Mouse (Mus musculus) embryonic fibroblast, embryonic 13.5 days (primary cell): ENCODE measurements around the gene Sdccag8. TPM values are rescaled to one million over a fixed set of nuclear protein-coding genes. Genes with fewer than 3 reads are reported as not detected.
A peak's percentile ranks its signal among the peaks of the same experiment; 100 is the strongest.

Experiments used
- H3K27ac ChIP-seq: 2 replicates; pipeline ENCODE4 v1.5.1; 2012; ENCODE audit warnings: low read length, control low read depth, inconsistent platforms; ENCODE audit not compliant: insufficient read depth
- H3K4me1 ChIP-seq: 2 replicates; pipeline ENCODE4 v1.6.1; 2011; ENCODE audit warnings: low read length; ENCODE audit not compliant: control insufficient read depth, insufficient read depth
- H3K4me3 ChIP-seq: 2 replicates; pipeline ENCODE4 v1.5.1; 2011; ENCODE audit warnings: mild to moderate bottlenecking, control low read depth, low read length; ENCODE audit not compliant: insufficient read depth
- CTCF ChIP-seq: IDR thresholded peaks from 2 replicates; pipeline ENCODE4 v1.5.1; 2011; ENCODE audit warnings: mild to moderate bottlenecking, control low read depth, low read length, moderate library complexity, borderline replicate concordance; ENCODE audit not compliant: insufficient read depth
- POLR2A ChIP-seq: IDR thresholded peaks from 2 replicates; pipeline ENCODE4 v1.6.1; 2011; ENCODE audit warnings: low read depth, mild to moderate bottlenecking, control low read depth, low read length, moderate library complexity
- polyA plus RNA-seq: library from polyadenylated mRNA; stranded (reverse); fragments of >200 nt; gene quantifications from 2 replicates; pipeline ENCODE4 v1.2.4, GENCODE M21; 2011; ENCODE audit warnings: low read depth; ENCODE audit not compliant: missing spikeins, insufficient read length

Gene Sdccag8
- polyA plus RNA-seq, 1 experiment: 14.3 TPM

DNA sequence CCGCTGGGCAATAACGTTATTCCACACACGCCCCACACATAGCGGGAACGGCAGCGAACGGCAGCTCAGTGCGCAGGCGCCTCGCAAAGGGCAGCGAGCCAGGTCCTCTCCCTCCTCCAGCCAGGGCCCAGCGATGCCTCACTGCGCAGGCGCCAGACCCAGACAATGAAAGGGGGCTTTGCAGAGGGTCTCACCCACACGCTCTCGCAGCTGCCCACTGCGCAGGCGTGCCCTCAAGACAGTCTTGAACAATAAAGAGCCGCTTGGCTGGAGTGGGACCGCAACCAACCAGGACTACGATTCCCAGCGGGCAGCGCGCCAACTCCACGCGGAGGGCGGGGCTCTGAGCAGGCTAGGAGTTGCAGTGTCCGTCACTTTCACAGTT is 432 bp upstream of the Sdccag8 start, which contains the start of gene Cep170:
Gene Cep170, minus strand, starts transcription at position 32 of the 385 bp plus-strand sequence.
- peak within 1 kb of the TSS; percentile 94 for H3K27ac ChIP-seq
- TF ChIP-seq POLR2A (peak; percentile 88), CTCF (no peak)
- H3K4me1 ChIP-seq: peaks cover 13% of the 10 kb centered on the region
- peak within 1 kb of the TSS; percentile 95 for H3K4me3 ChIP-seq

- Histone ChIP-seq H3K27ac (no peak overlapping the region), H3K4me1 (peaks cover 8% of the 10 kb centered on the region; the same call in 1 of the 2 replicates), H3K4me3 (no peak overlapping the region)
- no peak for TF ChIP-seq POLR2A
- TF ChIP-seq CTCF: no peak
Measured at GRCm38 (mm10) chr1:176816728-176817127, 2.3 kb downstream of the Sdccag8 start.

- no peak overlapping the region for H3K4me3 ChIP-seq
- H3K4me1 ChIP-seq: peaks cover 12% of the 10 kb centered on the region; the same call in 1 of the 2 replicates
- TF ChIP-seq CTCF (no peak), POLR2A (0 out of 2 replicates have a peak, but pooled peaks have one; percentile 7)
- H3K27ac ChIP-seq: peak overlapping the region; percentile 36; the same call in 1 of the 2 replicates
Measured at GRCm38 (mm10) chr1:176818147-176818546, 3.7 kb downstream of the Sdccag8 start.

- no peak overlapping the region for H3K4me3 ChIP-seq
- TF ChIP-seq POLR2A (no peak), CTCF (no peak)
- H3K27ac ChIP-seq: peak overlapping the region; percentile 36; the same call in 1 of the 2 replicates
- H3K4me1 ChIP-seq: peaks cover 14% of the 10 kb centered on the region; the same call in 1 of the 2 replicates
Measured at GRCm38 (mm10) chr1:176818763-176819162, 4.3 kb downstream of the Sdccag8 start.

DNA sequence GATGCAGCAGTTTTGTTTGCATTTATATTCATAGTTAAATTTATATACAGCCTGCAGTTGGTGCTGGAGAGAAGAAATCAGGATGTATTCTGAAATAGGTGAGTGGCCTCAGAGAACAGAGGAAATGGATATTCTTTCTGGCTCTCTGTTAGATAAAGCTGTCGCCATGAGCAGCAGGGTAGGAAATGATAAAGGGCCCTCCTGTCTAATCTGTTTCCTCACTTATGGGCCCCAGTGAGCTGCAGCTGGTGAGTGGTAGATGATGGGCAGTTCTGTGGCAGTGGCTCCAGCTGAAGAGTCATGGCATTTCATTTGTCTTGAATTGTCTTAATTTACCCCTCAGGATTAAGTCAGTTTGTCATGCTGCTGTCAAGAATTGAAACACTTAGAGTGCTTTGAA is 7.5 kb downstream of the Sdccag8 start:
- Histone ChIP-seq H3K4me1 (peaks cover 15% of the 10 kb centered on the region; the same call in 1 of the 2 replicates), H3K27ac (no peak overlapping the region), H3K4me3 (no peak overlapping the region)
- TF ChIP-seq CTCF: no peak
- no peak for TF ChIP-seq POLR2A

DNA sequence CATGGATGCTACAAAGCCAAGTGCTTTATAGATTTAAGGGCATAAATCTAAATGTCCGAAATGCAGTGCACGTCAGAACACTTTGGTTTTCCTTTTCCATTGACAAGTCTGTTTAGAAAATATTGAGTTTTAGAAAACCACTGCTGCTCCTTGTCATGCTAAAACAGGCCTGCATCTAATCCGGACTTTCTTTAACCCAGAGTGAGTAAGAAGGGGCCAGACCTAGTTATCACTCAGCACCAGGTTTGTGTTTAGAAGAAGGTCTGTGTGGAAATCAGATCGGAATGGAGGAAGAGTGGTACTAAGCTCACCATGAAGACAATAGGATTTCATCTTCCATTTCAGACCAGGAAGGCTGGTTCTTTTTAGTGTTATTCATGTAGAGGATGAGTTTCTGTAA is 8.5 kb downstream of the Sdccag8 start:
- H3K4me1 ChIP-seq: peaks cover 21% of the 10 kb centered on the region
- peak overlapping the region; percentile 58; the same call in 1 of the 2 replicates for H3K27ac ChIP-seq
- TF ChIP-seq POLR2A: no peak
- TF ChIP-seq CTCF: no peak
- no peak overlapping the region for H3K4me3 ChIP-seq

GRCm38 (mm10) chr1:176823889-176824288 is 9.4 kb downstream of the Sdccag8 start:
- TF ChIP-seq CTCF (no peak), POLR2A (no peak)

GRCm38 (mm10) chr1:176824611-176825010 is 10.2 kb downstream of the Sdccag8 start:
- Histone ChIP-seq H3K4me3 (no peak overlapping the region), H3K4me1 (peaks cover 21% of the 10 kb centered on the region; the same call in 1 of the 2 replicates), H3K27ac (no peak overlapping the region)
- TF ChIP-seq POLR2A: no peak
- TF ChIP-seq CTCF: no peak

More at GRCm38 (mm10) chr1:176823889-176824288, 9.4 kb downstream of the Sdccag8 start:
- H3K4me1 ChIP-seq: peaks cover 21% of the 10 kb centered on the region; the same call in 1 of the 2 replicates
- H3K4me3 ChIP-seq: no peak overlapping the region
- no peak overlapping the region for H3K27ac ChIP-seq

- TF ChIP-seq POLR2A: no peak
- no peak for TF ChIP-seq CTCF
- H3K4me3 ChIP-seq: no peak overlapping the region
- H3K4me1 ChIP-seq: peaks cover 21% of the 10 kb centered on the region; the same call in 1 of the 2 replicates
- H3K27ac ChIP-seq: no peak overlapping the region
Measured at GRCm38 (mm10) chr1:176825084-176825483, 10.6 kb downstream of the Sdccag8 start.

DNA sequence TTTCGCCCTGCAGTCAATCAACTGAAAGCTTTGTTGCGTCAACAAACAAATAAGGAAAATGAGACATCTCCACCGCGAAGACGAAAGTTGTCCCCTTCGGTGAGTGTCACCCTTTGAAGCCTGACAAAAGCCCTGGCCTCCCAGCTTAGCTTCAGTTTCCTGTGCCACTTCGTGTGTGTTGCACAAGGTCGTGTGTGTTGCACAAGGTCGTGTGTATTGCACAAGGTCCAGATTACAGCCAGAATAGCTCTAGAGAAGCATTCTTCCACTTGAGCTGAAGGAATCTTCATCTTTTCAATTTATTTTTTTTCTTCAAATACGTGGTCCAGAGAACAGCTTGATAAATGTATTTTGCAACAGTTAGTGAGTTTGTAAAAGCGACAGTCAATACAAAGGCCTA is 11.7 kb downstream of the Sdccag8 start:
- Histone ChIP-seq H3K4me3 (no peak overlapping the region), H3K27ac (no peak overlapping the region), H3K4me1 (peaks cover 21% of the 10 kb centered on the region; the same call in 1 of the 2 replicates)
- no peak for TF ChIP-seq POLR2A
- TF ChIP-seq CTCF: no peak

DNA sequence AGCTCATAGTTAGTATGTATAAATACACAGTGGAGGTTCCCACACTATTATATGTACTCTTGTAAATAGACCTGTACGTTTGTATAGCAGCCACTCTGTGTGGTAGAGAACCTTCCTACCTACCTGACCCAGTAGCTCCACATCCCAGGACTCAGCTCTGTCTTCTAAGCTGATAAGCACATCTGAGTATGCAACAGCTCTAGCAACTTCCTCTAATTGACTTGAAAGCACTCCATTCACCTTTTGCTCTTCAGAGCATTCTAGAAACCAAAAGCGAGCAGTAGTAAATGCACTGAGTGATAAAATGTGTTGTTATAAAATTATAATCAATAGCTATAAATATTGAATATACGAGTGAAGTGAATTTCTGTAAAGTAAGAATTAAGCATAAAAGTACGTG is 12.5 kb downstream of the Sdccag8 start:
- no peak for TF ChIP-seq POLR2A
- no peak for TF ChIP-seq CTCF
- H3K4me3 ChIP-seq: no peak overlapping the region
- peak overlapping the region; percentile 71; the same call in 1 of the 2 replicates for H3K27ac ChIP-seq
- H3K4me1 ChIP-seq: peaks cover 24% of the 10 kb centered on the region; the same call in 1 of the 2 replicates
